Mouse (Mus musculus): ENCODE results near the gene Mrpl23.

- TF ChIP-seq CTCF (IDR thresholded peaks at IDR 0.05; ENCODE audit: low read depth): no peak
- TF ChIP-seq EP300 (IDR thresholded peaks at IDR 0.05; ENCODE audit: low read depth): no peak
Observed at GRCm38 (mm10) chr7:142553417-142554335, 21.2 kb downstream of the Mrpl23 start.

Measured in liver, embryonic 14.5 days (tissue).